Mouse (Mus musculus): Measurements from ENCODE around the gene Dusp15.
A peak's percentile ranks its signal among the peaks of the same experiment; 100 is the strongest.

Gene Dusp15

DNA sequence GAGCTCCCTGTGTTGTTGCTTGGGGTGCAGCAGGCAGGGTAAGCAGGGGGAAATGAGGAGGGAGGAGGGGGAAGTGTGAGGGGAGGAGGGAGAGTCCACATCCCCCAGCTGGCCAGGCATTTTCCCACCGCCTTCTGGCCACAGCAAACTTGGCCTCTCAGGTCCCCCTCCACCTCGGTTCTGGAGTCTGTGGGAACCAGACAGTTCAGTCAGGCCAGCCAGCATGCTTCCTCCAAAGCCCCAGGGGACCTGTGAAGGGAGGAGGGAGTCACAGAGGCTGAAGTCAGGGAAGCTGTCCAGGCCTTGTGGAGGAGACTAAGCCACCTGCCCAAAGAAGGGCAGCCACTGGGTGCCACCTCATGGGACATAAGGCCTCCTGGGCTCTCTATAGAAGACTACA is 21.2 kb downstream of the Dusp15 start:
- no peak for DNase-seq

DNA sequence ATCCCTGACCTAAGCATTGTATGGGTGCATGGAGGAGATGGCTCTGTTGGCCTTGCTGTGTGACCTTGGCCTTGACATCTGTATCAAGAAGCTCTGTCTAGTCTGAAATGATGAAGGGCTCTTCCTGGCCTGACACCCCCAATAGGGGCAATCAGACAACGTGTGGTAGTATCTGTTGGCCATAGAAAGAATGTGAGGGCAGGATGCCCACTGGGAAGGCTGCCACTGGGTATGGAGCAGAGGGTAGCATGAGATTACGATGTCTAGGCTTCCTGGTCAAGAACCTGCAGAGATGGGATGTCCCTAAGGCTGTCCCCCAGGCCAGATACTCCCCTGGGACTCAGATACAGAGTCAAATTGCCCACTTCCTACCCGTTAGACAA is 22.5 kb downstream of the Dusp15 start:
- DNase-seq = no peak

DNA sequence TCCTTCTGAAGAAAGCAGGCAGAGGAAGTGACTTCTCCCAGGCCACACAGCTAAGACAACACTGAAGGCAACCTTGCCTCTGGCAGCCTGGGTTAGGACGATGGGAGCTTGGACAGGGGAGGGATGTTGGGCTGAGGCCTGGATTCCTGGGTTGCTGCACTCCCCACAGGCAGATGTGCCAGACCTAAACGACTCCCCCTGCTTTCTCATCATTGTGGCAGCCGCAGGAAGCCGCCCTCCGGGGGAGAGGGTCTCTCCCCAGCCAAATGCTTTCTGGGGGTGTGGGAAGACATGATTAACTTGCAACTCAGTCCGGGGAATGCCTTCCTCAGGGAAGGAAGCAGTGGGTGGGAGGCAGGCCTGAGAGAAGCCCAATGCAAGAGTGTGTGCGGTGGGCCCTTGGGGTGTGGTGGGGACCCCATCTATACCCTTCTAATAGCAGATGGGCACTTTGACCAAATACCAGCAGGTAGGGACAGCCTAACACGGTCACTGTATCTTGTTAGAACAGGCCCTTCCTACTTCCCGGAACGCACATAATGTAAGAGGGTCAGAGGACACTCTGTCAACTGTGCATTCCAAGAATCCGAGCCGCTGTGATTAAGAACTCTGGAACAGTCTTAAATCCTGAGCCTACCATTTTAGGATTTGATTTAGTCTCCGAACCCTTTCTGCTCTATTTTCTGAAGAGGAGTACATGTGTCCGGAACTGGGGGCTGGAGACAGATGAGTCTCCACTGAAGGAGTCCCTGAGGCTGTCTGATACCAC is 23.1 kb downstream of the Dusp15 start:
- no peak for DNase-seq

DNA sequence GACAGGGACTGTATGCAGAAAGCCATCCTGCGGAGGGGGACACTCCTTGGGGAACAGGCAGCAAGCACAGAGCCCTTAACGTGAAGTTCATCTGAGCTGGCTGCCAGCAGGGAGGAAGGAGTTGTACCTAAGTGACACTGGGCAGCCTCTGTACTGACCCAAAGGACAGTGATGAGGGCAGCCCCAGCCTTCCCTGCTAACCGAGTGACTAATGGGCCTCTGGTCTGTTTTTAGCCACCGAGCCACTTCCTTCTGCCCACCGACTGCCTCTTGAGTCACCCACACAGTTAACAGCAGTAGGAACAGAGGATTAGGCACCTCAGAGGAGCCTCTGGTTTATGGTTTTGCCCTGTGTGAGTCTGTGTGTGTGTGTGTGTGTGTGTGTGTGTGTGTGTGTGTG is 24.1 kb downstream of the Dusp15 start:
- no peak for DNase-seq

DNA sequence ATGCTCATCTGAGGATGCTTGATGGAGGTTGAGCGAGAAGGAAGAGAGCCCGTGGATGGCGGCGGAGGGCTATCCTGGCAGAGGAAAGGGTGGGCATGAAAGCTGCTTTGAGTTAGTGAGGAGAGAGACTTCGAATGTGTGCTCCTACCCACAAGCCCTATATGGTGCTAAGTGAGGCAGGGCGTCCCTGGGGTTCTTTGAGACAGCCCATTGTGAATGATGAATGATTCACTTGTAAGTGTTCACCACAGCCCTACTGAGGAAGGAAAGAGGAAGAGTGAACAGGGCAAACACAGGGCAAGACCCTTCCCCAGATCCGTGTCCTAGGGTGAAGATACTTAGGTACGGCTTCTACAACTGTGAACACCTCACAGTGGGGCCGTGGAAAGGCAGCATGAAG is 24.6 kb downstream of the Dusp15 start:
- DNase-seq = no peak

DNA sequence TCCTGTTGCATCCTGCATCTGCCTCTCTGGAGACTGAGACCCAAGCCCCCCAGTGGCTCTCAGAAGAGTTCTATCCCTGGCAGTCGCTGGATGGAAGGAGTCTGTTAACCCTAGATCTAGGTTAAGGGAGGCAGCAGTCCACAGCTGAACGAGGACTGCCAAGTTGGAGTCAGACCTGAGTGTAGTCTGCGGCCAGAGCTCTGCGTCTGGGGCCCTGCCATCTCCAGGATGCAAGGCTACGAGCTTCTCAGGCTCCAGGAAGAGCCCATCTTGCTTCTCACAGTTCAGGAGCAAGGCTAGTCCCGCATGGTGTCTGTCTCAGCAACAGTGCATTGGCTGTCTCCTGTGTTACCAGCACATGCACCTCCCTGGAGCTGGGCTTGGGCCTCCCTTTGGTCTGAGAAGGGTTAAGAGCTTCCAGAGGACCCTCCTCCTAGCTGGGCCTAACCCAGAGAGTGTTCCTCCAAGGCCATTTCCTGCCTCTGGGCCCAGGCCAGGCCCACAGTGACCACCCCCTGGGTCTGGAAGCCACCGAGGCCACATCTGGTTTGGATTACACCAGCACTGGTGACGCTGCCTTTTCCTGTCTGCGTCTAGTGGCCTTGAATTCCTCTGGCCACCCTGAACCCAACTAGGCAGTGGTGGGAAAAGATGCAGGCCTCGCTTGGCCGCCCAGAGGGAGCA is 26.2 kb downstream of the Dusp15 start:
- no peak for DNase-seq

DNA sequence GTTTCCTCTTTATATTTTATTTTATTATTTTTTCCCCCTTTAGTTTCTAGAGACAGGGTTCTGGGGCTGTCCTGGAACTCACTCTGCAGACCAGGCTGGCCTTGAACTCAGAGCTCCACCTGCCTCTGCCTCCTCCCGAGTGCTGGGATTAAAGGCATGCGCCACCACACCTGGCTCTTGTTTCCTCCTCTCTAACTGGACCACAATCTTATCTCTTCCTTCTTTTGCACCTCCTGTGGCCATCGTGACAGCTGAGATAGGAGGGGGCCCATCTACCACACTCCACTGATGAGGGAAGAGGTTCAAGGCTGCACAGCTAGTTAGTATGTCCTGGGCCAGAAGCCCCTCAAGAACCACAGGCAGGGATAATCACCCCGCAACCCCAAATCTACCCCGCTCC is 27.0 kb downstream of the Dusp15 start:
- DNase-seq = no peak

DNA sequence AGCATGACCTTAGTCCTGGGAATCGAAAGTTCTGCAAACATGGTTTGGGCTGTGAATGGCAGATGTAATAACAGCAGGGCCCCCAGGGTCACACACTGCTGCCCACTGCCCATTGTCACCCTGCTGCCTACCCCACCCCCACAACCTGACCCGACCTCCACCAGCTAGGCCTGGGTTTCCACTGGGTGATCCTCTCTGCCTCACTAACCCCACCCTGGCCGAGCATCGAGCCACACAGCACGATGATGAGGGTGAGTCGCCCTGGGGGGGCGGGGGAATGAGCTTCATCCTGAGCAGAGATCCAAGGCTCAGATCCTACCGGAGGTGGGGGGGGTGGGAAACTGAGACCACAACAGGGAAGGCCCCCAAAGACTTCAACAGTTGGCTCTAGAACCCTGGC is 27.4 kb downstream of the Dusp15 start:
- DNase-seq = no peak

DNA sequence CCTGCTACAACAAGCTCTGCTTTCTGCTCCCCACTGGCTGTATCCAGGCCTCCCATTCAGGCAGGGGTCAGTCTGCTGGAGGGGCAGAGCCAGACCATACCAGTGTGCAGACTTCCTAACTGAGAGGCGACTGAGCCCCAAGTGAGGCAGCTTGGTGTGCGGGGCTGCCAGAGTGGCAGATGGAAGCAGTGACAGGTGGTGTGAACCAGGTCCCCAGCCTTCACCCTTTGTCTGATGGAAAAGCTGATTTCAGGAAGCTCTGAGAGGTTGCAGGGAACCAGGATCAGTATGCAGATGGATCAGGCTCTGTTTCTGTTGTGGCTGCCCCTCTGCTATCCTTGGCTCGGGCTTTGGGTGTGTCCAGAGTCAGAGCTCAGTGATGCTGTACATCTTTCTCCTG is 27.9 kb downstream of the Dusp15 start:
- DNase-seq = no peak

DNA sequence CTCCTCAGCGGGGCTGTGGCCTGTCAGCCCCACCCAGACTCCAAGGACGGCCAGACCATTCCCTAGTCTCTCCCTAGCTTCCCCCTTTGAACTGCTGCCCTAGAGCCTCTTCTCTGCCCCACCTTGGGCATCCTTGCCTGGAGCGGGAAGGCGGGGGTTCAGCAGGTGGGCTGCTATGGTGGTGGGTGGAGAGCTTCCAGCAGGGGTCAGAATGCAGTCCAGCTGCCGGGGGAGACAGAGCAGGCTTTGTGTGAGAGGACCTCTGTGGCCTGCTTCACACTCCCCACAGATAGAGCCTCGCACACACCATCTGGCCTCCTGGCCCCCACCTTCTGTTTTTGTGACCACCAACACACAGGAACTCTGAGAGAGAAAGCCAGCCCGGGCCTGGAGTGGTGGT is 29.1 kb downstream of the Dusp15 start:
- DNase-seq = no peak

DNA sequence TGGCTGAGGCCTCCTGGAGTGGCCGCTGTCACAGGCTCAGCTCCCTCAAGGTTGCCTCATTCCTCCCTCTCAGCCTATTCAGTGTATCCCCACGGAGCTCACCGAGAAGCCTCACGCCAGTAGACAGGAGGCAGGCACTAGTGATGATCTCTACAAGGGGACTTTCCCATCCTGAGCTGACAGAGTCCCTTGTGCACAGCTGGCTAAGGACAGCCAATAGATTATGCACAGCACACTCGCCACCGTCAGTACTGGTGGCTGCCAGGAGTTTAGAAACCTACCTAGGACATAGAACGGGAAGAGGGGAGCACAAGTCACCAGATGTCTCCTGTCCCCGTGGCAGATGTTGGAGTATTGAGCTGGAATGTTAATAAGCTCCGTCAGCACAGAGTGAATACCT is 33.8 kb downstream of the Dusp15 start:
- no peak for DNase-seq

DNA sequence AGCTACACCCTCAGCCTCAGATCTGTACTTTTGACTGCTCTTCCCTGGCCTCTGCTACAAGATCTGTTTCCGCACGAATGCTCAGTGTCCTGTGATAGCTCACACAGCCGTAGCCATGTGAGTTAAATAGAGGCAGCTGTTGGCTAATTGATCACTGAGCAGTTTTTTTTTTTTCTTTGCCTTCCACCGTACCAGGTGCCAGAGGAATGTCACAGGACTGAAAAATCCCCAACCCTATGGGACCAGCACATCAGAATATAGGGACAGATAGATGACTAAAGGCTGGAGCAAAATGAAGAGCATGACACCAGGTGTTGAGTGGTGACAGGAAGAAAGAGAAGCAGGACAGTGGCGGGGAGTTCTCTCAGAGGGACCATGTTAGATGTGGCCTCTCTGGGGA is 35.4 kb downstream of the Dusp15 start:
- DNase-seq = no peak

DNA sequence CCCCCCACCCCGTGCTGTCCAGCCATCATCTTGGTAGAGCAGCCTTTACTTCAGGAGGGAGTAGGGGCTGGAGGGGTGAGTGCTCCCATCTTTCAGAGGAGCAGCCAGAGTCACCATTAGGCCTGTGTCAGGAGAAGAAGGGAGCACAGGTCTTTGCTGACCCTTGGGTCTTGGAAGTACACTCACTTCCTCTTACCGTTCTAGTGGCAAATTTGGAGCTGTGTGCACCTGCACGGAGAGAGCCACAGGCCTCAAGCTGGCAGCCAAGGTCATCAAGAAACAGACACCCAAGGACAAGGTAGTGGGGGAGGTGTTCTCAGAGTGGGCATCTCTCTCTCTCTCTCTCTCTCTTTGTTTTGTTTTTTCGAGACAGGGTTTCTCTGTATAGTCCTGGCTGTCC is 36.0 kb downstream of the Dusp15 start:
- no peak for DNase-seq

DNA sequence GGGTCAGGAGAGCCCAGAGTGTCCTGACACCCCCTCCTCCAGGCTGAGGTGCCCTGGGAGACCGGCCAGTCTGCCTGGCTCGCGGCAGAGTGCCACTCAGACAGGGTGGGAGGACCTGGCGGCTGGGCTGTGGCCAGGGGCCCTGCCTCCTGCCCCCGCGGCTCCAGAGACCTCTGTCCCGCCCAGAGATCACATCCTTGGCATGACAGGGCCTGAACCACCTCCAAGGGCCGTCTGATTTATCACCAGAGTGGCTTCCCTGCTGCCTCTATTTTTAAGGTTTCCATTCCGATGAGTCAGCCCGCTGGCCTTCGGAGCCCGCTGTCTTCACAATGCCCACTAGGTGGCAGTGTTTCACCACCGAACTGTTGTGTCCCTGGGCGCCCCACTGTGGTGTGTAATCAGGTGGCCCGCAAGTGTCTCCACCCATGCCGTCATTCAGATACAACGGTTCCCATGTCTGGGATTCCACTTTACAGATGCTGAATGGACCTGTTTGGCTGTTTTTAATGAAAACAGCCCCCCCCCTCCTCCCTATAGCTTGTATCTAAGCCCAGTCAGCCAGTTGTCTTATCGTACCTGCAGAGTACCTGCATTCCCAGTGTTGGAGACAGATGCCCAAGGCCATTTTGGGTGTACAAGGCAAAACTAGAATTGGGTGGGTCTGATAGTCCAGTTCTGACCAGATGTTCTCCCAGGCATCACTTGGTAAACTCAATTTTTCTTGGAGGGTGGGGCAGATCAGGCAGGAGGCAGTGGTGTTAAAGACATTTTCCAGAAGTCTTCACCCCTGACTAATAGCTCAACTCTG is 37.0 kb downstream of the Dusp15 start:
- peak; percentile 80 for DNase-seq

DNA sequence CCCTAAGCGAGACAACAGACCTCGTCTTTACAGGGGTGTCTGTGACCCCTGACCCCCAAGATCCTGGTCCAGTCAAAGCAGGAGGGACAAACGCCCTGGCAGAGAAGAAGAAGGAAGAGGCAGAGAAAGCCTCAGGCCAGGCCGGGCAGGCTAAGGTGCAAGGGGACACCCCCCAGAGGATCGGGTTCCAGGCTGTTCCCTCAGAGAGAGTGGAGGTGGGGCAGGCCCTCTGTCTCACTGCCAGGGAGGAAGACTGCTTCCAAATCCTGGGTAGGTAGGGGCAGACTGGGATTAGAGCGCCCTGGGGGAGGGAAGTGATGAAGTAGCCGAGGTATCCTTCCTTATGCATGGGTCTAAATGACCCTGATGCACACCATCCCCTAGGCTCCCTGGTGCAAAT is 38.0 kb downstream of the Dusp15 start:
- no peak for DNase-seq

DNA sequence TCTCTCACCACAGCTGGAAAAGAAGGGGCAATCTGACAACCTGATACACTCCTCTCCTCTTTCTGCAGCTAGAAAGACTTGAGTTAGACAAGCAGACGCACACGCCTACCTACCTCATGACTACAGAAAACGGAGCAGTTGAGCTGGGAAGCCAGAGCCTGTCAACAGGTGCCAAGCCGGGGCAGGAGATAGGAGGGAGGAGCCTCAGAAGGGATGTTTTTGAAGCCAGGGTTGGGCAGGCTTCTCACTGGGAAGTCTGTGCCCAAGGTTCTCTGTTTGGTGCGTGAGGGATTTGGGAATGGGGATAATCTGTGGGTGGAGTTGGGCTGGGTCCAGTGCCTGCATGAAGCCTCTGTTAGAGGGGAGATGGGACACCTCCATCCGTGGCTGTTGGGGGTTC is 40.1 kb downstream of the Dusp15 start:
- no peak for DNase-seq

DNA sequence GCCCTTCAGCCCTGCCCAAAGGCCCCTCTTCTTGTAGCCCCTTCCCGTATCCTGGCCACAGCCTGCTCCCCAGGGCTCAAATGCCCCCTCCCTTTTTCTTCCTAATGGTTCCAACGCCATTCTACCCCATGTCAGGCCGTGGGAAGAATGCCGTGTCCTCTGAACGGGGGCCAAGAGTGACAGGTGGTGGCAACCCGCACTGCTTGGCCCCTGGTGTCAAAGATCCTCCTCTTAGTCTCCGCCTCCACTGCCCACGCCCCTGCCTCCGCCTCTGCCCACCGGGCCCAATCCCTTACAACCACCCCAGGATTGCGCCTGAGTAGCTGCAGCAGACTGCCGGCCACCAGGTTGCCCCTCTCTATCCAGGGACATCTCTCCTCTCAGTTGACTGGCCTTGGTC is 40.5 kb downstream of the Dusp15 start, which contains the start of gene Mylk2:
TSS of gene Mylk2 (plus strand) at position 322 of the 400 bp plus-strand sequence.
- DNase-seq = no peak

DNA sequence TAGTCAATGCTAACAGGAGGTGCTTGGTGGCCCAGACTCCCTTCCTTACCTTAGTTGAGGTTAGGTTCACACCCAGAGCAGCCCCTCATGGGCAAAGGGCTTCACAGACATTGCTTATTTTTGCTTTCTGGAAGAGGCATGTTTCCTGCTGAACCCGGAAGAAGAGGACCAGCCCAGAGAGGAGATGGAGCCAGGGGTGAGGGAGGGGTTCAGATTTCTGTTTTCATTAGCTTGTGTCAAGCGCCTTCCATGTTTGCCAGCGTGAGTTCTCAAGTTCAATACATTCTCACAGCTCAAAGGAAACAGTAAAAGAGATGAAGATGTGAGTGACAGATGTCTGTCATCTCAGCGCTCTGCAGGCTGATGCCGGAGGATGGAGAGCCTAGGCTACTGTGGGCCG is 41.6 kb downstream of the Dusp15 start:
- DNase-seq = no peak

DNA sequence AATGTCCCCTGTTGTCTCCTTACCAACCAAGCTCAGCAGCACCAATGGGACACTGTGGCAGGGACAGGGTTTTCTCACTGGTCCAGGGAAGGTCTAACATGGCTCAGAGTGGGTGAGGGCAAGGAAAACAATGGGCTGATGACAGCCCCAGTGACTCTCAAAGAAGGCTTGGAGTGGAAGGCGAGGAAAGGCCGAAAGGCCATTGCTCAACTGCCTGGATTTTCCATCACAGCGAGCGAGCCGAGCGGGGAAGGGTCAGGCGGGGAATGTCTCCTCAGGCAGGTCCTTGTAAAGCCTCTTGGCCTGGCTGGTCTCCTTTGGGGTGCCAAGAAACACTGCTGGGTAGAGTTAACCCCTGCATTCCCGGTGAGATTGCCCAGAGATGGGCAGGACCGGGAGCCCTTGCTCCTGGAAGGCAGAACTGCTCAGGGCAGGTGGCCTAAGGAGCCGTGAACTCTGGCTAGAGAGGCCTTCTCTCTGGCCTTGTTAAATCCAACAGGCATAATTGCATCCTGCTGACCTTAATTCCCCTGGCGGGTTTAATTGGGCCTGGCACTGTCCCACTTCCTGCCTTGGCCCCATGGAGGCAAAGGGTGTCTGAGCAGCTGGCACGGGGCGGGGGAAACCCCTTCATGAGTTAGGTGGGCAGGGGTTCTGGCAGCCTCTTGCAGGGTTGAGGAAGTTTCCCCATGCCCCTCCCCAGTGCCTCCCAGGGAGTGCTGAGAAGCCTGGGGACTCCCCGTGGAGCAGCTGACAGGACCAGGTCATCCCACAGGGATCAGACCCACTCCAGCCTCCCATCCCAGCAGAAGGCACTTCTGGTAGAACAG is 44.2 kb downstream of the Dusp15 start:
- DNase-seq = peak; percentile 24

DNA sequence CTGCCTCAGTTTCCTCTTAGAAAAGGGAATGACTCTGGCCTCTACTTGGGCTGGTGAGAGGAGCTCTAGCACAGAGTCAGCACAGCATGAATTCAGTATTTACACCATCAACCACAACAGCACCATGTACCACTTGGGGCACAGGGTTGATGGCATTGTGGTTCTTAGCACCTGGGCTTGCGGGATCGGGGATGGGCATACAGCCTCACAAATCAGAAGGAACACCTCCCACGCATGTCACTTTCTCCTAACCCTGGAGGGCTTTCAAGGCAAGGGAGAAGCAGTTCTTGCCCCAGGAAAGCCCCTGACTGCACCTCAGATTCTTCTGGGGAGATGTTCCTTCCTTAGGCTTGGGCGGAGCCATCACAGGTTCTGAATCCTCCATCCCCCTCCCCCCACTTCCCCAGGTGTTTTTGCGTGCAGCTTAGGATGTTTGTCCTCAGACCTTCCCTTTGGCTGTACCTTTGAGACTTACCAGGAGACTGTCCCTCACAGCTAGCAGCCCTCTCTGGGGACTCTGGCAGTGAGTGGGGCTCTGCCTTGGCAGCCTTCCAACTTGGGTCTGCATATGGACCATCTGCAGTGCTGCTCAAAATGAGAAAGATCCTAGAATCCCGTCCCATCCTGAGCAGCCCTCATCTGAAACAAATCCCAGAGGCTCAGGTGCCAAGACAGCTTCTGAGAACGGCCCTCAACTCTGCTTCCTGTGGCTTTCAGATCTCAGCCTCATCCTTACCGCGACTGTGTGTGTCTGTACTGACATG is 45.0 kb downstream of the Dusp15 start:
- peak; percentile 23 for DNase-seq

DNA sequence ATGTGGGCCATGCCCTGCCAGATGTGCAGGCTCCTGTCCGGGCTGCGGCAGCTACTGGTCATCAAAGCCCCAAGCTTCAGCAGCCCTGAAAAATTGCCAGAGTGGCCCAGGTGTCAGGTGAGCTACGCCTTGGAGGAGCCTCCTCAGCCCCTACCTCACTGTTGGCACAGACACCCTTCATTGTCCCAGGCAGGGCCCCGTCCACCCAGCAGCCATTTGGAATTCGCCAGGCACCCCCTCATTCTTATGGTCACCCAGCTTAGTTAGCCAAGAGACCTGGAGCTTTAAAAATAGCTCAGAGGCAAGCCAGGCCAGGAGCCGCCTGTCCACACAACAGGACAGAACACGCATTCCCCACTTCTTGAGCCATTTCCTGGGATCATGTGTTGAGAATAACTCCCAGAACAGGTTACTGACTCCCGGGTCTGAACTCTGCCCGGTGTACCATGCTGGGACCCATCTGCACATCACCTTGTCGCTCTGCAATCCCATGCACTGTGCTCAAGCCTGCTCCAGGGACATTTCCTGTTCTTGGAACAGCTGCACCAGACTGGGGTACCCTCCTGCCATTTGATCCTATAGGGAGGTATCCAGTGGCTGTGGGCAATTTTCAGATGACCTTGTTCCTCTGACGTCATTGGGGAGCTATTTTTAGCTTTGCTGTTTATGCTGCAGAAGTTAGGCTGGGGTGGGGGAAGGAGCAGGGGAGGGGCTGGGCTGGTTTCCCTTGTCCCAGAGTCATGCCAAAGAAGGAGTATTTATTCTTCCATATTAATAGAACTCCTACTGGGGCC is 46.3 kb downstream of the Dusp15 start:
- no peak for DNase-seq
